Mouse (Mus musculus) layer of hippocampus, adult 2 months (tissue): ENCODE data around the gene Ly6g6d. TPM values are rescaled to one million over a fixed set of nuclear protein-coding genes. Genes with fewer than 3 reads are reported as not detected.
"Not testable (repeated sequence)": the region's sequence is repeated elsewhere in the genome, so short reads cannot be mapped to it uniquely, and the experiment has no call there.

Experiments
- DNase-seq, 2 experiments: peaks; one replicate each; pipeline ENCODE4 v3.0.0; 2022; ENCODE audit warnings: low spot score in 2 of 2
- H3K27ac ChIP-seq: fragments of 200-600 bp; 2 replicates; pipeline ENCODE4 v1.8.1; 2022
- H3K4me3 ChIP-seq: fragments of 200-600 bp; 2 replicates; pipeline ENCODE4 v1.8.1; 2022; ENCODE audit warnings: mild to moderate bottlenecking
- CTCF ChIP-seq: fragments of 200-600 bp; conservative IDR thresholded peaks from 2 replicates; pipeline ENCODE4 v1.8.1; 2022; ENCODE audit warnings: antibody characterized with exemption, mild to moderate bottlenecking, moderate library complexity
- long read RNA-seq, 2 experiments: library from polyadenylated mRNA; stranded (forward); transcript quantifications; one replicate each; pipeline ENCODE4 v2.0.0; 2021; ENCODE audit warnings: borderline mapping rate in 2 of 2
- total RNA-seq, 2 experiments: library from RNA; stranded (reverse); gene quantifications; 2 replicates each; pipeline ENCODE4 v1.2.3; 2021

The Ly6g6d gene
- total RNA-seq: 1 to 10 TPM; 1.1 TPM
- long read RNA-seq, experiment 1: 0 reads
- long read RNA-seq, experiment 2: 0 reads

DNA sequence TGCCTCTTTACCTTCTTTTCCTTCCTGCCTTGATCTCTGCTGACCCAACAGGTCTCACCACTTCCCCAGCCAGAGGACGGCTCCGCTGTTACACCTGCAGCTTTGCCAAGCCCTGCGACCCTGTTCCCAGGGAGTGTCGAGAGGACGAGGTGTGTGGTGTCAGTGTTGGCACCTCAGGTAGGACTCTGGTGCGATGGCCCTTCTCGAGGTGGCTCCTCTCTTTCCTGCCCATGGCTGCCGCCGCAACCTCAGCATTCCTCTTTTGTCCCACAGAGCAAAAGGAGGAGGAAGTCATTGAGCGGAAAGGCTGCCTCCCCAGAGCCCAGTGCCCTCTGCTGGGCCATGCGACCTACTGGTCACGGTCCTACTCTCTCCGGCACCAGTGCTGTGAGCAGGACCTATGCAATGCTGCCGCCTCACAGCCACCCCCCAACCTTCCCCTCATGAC lies at the start of gene Ly6g6d:
Gene Ly6g6d (minus strand): TSS at position 280 of the 448 bp plus-strand sequence.
- Histone ChIP-seq H3K27ac (peak within 1 kb of the TSS; percentile 43; the same call in 1 of the 2 replicates), H3K4me3 (peak within 1 kb of the TSS; percentile 43)
- no peak for DNase-seq
- TF ChIP-seq CTCF: peak; percentile 66

DNA sequence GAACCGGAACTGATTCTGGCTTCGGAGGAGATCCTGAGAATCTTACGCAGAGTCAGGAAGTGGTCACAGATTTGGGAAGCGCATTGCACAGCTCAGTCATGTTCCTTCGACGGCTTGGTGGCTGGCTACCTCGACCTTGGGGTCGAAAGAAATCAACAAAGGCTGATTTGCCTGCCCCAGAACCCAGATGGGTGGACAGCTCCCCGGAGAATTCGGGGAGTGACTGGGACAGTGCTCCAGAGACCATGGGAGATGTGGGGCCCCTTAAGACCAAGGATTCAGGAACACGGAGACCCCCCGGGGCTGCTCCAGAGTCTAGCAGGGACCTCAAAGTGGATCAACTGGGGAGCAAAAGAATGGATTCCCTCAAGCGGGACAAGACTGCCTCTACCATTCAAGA lies 49.2 kb upstream of the Ly6g6d start:
- H3K27ac ChIP-seq: peak overlapping the region; percentile 92; the same call in 1 of the 2 replicates
- no peak for TF ChIP-seq CTCF
- DNase-seq: no peak
- peak overlapping the region; percentile 74 for H3K4me3 ChIP-seq

- TF ChIP-seq CTCF: no peak
- peak; percentile 69 to 74 for DNase-seq
- peak within 1 kb of the TSS; percentile 74 for H3K4me3 ChIP-seq
- peak within 1 kb of the TSS; percentile 92 for H3K27ac ChIP-seq
These were observed 48.3 kb upstream of the Ly6g6d start, which contains the start of gene D17H6S53E for GRCm38 (mm10) chr17:35126206-35126611. Gene D17H6S53E (plus strand): TSS chr17:35126373.

DNA sequence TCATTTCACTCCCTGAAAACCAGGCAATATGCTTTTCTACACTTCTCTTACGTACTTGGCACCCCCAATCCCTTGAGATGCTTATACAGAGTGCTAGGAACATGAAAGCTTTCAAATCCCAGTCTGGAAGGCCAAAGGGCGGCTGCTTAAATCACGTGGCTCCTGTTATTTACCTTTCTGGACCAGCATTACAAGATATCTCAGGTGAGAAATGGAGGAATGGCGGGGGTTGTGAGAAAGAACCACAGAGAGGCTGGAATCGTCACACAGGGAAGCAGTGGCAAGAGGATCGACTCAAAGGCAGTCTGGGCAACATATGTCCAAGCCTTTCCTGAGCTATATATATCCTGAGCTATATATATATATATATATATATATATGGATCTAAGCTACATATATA lies 47.7 kb upstream of the Ly6g6d start:
- H3K4me3 ChIP-seq: peak overlapping the region; percentile 74
- peak overlapping the region; percentile 92 for H3K27ac ChIP-seq
- DNase-seq: no peak
- no peak for TF ChIP-seq CTCF

DNA sequence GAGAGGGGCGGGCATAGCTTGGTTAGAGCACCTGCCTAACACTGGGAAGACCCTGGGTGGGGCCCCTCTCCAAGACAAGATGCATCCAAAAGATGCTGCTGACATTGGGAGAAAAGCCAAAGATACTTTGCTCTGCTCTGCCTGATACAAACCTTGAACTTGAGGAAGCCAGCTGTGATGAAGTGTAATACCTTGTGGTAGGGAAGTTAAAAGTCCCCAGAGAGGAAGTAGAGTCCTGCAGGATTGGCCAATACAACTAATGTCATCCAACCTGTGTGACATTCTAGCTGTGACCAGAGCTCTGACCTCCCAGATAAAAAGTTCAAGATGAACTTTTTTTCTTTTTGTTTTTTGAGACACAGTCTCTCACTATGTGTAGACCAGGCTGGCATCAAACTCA lies 47.2 kb upstream of the Ly6g6d start:
- Histone ChIP-seq H3K27ac (peak overlapping the region; percentile 92; the same call in 1 of the 2 replicates), H3K4me3 (no peak overlapping the region)
- DNase-seq: no peak
- TF ChIP-seq CTCF: no peak

DNA sequence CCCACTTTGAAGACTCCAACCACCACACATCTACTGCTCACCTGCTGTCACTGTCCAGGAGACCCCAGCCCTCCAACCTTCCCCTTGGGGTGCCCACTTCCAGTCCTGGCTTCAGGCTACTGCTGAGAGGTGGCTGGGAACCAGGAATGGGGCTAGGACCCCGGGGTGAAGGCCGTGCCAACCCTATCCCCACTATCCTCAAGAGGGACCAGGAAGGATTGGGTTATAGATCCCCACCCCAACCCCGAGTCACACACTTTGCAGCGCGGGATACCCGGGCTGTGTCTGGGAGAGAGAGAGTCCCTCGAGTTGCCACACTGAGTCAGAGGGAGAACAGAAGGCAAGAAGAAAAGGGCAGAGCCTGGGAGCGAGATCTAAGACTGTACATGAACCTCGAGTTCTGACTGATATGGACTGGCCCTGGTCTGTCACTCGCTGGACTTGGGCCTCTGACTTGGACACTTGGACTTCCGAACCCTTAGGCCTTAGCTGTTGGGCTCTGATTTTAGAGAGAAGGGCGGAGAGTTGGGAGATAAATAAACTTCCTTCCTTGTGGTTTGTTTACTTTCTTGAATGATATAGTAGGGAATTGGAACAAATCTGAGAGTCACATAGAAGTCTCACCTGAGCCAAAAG lies 46.5 kb upstream of the Ly6g6d start:
- not testable (repeated sequence) for H3K4me3 ChIP-seq, DNase-seq, H3K27ac ChIP-seq

DNA sequence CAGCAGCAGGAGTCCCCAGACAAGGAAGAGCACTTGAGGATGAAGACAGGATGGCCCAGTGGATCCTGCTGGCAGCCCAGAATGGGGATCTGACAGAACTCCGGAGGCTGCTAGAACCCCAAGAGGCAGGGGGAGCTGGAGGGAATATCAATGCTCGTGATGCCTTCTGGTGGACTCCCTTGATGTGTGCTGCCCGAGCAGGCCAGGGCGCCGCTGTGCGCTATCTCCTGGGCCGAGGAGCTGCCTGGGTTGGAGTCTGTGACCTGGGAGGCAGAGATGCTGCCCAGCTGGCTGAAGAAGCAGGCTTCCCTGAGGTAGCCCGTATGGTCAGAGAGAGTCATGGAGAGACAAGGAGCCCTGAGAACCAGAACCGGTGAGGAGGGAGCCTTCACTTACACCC lies 45.4 kb upstream of the Ly6g6d start:
- H3K27ac ChIP-seq, H3K4me3 ChIP-seq, DNase-seq: not testable (repeated sequence)

GRCm38 (mm10) chr17:35121871-35122303 lies 44.0 kb upstream of the Ly6g6d start, which contains the start of gene Csnk2b:
Gene Csnk2b (minus strand): TSS chr17:35122053.
- TF ChIP-seq CTCF: peak; percentile 72
- Histone ChIP-seq H3K27ac (peak within 1 kb of the TSS; percentile 91), H3K4me3 (peak within 1 kb of the TSS; percentile 92)
- DNase-seq: peak; percentile 72 to 73

DNA sequence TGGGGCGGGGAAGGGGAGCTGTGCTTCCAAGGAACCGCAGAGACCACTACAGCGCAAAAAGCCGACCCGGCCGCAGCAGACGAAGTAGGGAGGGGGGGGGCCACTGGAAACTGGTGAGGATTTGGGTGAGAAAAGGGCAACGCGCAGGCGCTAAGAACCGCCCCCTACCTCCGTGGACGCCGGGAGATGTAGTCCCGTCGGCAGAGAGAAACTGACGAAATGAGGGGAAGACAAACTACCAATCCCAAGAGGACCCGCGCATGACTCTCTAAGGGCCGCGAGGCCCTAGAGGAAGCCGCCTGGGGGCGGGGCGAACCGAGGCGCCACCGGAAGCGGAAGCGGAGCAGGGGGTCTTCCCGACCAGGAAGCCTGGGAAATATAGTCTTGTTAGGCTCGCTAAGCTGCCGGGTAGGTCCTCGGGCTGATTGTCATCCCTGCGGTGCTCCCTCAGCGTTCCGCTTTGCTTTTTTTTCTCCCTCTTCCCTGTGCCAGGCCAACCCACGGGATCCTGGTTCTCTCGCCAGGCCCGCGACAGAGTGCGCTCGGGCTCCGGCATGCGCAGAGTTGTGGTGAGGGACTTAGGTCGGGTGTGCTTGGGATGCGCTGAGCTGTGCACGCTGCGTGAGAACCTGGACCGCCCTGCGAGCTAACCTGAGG lies 43.4 kb upstream of the Ly6g6d start, which contains the start of gene Gpank1:
Gene Gpank1 (plus strand): TSS at position 313 of the 657 bp plus-strand sequence.
- TF ChIP-seq CTCF: no peak
- Histone ChIP-seq H3K4me3 (peak within 1 kb of the TSS; percentile 92), H3K27ac (peak within 1 kb of the TSS; percentile 91)
- peak; percentile 98 to 99 for DNase-seq

DNA sequence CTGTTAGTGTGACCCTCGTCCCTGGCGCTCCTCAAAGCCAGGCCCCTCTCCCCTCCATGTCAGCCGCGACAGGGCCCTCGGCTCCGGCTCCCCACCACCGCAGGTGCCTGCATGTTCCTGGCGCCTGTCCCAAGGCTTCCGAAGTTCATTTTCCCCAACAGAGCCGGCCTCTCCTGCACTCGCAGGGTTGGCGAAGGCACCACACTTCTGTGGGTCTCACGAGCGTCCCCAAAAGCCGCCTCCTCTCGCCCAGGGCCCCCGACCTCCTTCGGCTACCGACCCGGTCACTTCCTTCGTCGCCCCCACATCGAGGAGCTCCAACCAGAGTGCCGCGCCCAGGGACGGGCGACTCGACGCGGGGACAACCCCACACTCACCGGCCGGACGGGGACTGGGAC lies 42.9 kb upstream of the Ly6g6d start:
- TF ChIP-seq CTCF: no peak
- DNase-seq: peak; percentile 28 to 37
- Histone ChIP-seq H3K27ac (peak overlapping the region; percentile 88), H3K4me3 (peak overlapping the region; percentile 92)

DNA sequence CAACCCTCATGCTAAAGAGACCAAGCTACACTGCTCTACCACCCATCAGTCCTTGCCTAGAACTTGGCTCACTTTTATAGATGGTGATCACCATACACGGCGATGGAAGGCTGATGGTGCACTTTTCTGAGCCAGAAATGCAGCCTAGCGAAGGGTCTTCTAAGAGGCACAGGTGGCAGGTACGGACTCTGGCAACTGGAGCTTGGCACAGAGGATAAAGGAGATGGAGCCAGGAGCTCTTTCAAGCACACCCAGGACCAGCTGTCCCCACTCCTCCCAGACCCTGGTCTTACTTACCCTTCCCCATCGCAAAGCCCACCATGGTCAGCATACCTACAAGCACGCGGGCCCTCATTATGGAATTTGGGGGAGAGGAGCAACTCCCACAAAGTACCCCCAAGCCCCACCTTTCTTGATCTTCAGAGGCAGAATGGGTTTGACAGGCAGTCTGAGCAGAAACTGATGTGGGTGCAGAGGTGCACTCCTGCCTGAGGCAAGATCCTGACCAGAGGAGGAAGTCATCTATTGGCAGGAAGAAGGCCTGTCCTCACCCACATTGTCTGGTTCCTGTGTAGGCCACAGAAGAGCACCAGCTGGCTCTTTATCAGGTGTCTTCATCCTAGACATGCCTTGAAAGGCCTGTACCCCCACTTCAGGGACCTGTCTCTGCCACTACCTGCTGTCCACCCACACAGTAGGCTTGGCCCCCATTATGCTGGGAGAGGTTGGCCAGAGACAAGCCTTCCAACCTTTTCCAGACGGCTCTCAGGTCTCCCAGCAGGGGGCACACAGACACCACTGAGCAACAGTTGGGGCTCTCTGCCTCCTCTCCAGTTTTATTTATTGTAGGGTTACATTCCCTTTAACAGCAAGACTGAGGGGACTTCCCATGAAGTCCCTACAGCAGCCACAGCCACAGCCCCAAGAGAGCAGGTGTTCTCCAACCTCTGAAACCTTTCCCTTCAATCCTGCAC lies 37.5 kb upstream of the Ly6g6d start, which contains the start of gene Ly6g5b:
Gene Ly6g5b (minus strand): TSS at position 383 of the 974 bp plus-strand sequence.
- Histone ChIP-seq H3K4me3 (no peak within 1 kb of the TSS), H3K27ac (no peak within 1 kb of the TSS)
- no peak for DNase-seq
- peak; percentile 71 for TF ChIP-seq CTCF

DNA sequence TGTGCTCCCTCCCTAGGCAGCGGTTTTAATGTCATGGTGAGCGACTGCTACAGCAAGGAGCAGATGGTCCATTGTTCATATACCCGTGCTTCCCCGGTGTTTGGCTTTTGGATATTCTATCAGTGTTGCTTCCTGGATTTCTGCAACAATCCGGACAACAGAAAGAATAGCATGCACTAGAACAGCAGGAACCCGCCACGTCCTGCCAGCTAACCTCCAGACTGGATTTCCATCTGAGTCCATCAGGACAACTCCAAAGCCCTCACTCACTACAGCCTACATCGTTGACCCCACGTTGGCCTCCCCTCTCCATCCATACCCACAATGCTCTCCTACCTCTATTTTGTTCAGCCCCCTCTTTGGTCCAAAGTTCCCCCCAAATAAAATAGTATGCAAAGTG lies 33.9 kb upstream of the Ly6g6d start:
- Histone ChIP-seq H3K27ac (no peak overlapping the region), H3K4me3 (no peak overlapping the region)
- TF ChIP-seq CTCF: no peak
- DNase-seq: no peak
